Mouse (Mus musculus) ovary, postnatal 36 days (tissue): ENCODE data around the gene 1600002K03Rik.
"Not testable (repeated sequence)": the region's sequence is repeated elsewhere in the genome, so short reads cannot be mapped to it uniquely, and the experiment has no call there.

Experiments
- DNase-seq: peaks from one replicate; pipeline ENCODE4 v3.0.0; 2022; ENCODE audit warnings: low spot score, mixed read lengths

Gene 1600002K03Rik

DNA sequence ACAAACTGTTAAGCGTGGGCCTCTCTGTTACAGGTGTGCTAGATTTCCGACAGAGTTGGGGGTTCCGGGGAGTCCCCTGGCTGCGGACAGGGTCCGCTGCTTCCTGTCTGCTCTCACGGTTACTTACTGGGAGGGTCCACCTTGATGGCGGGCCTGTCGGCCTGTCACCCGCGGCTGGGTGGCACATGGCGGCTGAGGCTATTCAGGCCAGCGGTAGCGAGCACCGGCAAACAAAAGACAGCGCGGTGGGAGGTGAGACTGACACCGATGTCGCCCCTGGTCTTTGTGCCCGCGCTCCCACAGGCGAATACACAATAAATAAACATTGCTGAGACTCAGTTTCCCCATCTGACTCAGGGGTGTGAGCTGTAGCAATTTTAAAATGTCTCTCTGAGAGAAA is 17.3 kb downstream of the 1600002K03Rik start:
- DNase-seq: no peak

DNA sequence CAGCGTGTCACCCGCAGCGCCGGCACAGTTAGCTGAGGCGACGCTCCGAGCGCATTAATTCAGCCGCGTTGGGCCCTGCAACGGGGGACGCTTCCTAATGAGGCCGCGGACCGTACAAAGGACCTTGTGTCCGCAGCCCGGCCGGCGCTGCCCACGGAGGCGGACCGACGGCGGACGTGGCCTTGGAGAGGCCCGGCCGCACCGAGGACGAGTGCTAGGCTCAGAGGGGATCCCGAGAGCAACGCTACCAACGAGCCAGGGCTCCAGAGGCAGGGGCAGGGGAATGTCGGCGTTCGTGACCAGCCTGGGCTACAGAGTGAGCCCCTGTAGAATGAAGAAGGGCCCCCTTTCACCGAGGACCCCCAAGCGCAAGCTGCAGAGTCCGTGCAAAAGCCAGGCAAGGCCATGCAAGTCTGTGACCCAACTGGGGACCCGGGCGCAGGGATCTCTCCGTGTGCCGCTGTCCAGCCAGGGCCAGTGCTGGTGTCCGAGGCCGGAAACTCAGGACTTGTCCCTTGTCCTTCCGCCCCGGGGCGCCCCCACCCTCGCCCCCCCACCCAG is 17.8 kb downstream of the 1600002K03Rik start:
- DNase-seq: peak; percentile 54

DNA sequence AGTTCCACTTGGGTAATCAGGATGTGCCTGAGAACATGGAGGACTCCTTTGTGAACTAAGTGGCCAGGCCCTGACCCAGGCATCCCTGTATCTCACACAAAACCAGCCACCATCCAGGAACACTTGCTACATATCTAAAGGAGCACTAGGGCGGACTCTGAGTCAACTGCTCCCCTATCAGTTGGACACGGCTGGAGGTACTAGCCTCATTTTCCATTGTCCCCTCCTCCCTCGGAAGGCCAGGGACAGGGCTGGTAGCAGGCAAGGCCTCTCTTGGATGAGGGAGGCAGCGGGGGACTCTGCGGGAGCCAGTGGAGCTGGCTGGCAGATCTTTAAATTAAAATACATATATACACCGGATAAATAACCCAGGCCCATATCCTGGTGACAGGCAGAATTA is 21.2 kb downstream of the 1600002K03Rik start:
- DNase-seq: no peak

DNA sequence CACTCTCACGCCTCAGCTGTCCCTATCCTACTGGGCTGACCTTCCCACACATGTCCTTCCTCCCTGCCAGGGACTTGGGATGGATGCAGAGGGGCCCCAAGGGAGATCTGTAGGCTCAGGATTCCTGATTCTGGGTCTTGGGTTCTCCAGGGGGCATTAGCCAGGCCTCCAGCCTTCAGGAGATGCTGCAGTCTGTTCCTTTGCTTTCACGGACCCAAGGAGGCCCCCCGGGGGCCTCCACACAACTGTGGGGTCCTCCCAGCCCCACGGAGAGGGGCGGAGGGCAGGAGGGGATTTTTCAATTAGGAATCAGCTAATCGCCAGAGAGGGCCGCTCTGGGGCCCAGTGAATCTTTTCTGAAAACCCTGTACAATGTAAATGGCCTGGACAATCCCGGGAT is 21.7 kb downstream of the 1600002K03Rik start:
- no peak for DNase-seq

DNA sequence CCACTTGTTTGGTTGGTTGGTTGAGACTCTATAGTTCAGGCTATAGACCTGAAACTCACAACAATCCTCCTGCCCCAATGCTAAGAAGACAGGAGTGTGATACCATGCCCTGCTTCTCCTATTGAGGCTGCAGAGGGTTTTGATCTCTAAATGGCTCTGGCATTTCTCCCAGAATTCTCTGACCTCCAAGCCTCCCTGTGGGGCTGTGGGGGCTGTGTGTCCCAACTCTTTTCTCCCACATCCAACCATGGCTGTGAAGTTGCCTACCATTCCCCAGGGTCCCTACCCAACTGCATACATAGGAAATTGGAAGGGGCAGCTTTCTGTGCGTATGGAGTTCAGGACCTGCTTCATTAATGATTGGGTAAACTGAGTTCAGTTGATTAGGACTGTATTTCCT is 23.4 kb downstream of the 1600002K03Rik start:
- no peak for DNase-seq

DNA sequence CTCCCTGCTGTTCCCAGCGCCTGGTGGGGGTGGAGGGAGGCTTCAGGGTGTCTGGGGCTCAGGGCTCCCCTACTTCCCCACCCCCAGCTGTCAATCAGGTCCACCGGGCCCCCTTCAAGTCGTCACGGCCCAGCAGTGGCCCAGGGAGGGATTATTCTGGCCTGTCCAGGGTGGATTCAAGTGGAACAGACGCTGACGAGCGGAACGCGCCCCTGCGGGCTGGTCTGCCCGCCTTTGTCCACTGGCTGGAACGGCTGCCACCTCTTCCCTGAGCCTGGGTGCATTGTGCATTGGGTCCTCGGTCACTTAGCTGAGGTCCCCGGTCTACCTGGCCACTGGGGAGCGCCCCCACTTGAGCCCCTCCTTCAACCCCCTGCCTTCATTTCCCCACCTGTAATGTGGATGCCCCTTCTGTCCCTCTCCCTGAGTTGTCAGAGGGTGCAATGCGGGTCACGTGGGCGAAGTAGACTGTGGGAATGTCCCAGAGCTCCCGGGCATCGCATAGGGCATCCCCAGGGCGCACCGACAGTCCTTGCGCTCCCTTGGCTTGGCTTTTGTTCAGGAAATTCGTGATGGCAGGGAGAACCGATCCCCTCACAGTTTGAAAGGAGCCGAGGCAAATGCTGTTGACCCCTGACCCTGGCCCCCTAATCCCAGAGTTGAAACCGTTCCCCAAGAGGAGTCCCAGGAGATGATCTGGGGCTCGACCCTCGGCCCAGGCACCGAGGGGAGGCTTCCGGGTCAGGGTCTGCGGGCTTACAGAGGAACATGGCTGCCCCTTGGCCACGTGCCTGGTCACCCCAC is 24.2 kb downstream of the 1600002K03Rik start:
- no peak for DNase-seq

DNA sequence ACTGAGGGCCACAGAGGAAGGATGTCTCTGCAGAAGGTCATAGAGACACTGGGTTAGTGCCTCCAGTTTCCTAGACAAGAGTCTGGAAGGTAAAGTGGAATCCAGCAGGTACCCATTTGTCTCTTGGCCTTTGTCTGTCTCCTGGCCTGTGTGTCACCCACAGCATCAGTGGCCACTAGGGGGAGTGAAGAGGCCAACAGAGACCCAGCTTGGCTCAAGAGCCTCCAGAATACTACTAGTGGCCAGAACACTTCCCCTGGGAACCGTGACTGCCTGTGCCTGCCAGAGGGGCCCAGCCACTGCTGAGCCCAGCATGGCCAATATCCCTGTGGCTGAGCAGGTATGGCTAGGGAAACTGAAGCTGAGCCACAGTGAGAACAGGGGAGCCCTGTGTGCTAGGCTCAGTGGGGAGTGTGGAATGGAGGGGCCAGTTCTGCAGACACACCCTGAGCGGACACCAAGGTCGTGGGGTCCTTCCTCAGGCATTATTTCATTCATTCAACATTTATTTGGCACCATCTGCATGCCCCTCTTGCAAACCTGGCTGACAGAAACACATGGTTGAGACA is 26.8 kb downstream of the 1600002K03Rik start:
- peak; percentile 64 for DNase-seq

DNA sequence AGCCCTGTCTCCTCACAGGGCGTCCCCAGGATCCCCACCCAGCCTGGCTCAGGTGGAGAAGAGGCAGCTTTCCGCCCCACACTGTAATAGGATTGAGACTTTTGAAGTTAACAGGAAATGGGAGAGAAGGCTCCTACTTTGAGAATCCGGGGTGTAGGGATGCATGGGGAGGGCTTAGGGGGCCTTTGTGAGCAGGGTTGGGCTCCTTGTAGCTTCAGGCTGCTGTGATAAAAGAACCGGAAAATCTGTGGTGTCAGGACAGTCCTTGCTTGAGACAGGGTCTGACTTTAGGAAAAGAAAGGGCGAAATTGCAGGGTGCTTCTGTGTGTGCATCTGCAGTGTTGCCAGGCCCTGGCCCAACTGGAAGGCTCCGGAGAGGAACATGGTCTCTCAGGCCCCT is 27.7 kb downstream of the 1600002K03Rik start:
- no peak for DNase-seq

DNA sequence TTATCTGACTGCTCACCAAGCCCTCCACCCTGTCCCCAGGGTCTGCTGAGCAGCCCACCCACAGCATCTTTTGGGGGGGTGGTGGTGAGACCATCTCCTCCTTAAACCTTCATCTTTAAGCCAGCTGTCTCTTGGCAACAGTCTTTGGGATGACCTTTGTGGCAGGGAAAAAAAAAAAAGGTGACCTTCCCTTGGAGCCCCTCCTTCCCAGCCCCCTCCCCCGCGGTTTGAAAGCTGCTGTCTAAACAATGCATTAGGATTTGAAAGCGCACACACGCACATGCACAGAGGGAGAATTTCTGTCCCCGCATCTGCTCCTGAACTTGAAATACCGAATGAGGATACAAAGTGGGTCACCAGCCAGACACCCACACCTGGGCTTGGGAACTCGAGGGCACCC is 31.3 kb downstream of the 1600002K03Rik start:
- DNase-seq: no peak

DNA sequence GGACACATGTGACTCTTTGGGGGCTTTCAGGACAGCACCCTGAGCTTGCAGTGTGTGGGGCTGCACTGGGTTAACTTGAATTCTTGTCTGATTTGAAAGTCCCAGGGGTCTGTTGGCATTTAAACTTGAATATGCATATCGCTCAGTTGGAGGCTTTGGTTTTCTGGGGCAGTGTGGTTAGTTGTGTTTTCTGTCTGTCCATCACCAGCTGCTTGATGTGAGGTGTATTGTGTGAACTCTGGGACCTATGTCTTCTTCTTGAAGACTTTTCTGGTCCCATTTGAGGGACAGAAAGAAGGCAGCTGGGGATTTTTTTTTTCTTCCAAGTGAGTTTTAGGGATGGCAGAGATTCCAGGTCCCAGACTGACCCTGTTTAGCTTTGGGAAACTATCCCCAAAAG is 34.5 kb downstream of the 1600002K03Rik start:
- DNase-seq: no peak

DNA sequence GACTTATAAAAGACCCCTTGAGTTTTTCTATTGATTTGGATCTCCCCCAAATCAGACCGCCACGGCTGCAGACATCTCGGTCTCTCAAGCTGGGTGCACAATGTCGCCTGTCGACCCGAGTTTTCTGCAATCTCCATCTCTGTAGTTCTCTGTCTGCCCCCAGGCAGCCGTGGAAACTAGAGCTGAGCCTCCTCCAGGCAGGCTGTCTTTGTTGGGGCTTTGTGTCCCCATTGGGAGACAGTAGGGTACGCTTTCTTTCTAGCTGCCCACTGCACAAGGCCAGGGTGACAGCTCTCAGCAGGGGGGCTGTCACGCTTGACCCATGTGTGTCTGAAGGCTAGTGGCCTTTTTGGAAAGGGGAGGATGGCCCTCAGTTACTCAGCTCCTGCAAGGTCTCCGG is 34.9 kb downstream of the 1600002K03Rik start:
- no peak for DNase-seq

DNA sequence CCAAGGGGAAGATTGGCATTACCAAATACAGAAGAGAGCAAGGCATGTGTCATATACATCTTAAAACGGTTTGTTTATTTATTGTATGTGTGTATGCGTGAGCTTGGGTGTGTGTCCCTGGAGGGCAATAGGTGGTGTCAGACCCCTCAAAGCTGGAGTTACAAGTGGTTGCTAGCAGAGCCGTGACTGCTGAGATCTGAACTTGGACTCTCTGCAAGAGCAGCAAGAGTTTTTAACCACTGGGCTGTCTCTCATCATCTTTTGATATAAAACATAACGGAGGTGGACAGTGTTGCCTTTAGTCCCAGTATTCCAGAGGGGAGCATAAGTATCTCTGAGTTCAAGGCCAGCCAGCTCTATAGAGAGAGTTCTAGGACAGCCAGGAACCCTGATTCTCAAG is 35.5 kb downstream of the 1600002K03Rik start:
- DNase-seq: no peak

DNA sequence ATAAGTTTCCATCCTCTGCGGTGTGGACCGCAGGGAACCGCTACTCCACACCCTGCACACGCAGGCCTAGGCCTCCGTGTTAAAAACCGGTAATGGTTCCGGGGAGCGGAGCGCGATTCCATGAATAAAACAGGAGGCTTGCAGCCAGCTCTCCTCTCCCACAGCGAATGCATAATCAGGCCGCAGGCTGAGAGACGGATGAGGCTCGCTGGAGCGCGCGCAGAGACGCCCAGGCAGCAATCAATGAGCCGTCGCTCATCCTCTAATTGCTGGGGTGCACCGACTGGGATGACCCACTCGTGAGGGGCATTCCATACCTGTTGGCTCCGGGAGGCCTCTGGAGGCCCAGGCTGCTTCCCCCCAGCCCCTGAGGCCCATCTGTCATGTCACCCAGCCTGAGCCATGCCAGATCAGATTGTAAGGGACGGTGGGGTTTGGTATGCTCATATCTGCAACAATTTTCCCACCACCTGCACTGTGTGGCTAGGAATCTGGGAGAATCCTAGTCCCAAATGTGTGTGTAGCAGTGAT is 36.2 kb downstream of the 1600002K03Rik start:
- DNase-seq: no peak

DNA sequence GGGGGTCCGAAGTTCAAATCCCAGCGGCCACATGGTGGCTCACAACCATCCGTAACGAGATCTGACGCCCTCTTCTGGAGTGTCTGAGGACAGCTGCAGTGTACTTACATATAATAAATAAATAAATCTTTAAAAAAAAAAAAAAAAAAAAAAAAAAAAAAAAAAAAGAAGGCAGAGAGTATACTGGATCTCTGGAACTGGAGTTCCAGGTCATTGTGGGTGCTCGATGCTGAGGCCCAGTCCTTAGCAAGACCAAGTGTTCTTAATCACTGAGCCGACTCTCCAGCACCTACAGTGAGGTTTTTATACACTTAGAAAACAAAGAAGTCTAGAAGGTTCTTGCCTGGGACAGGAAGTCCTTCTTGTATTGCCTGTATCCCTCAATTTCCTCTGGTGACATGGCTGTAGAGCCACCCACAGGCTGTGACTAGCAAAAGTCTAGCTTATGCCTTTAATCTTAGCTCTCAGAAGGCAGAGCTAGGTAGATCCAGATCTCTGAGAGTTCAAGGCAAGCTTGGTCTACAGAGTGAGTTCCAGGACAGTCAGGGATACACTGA is 38.9 kb downstream of the 1600002K03Rik start:
- DNase-seq: not testable (repeated sequence)

DNA sequence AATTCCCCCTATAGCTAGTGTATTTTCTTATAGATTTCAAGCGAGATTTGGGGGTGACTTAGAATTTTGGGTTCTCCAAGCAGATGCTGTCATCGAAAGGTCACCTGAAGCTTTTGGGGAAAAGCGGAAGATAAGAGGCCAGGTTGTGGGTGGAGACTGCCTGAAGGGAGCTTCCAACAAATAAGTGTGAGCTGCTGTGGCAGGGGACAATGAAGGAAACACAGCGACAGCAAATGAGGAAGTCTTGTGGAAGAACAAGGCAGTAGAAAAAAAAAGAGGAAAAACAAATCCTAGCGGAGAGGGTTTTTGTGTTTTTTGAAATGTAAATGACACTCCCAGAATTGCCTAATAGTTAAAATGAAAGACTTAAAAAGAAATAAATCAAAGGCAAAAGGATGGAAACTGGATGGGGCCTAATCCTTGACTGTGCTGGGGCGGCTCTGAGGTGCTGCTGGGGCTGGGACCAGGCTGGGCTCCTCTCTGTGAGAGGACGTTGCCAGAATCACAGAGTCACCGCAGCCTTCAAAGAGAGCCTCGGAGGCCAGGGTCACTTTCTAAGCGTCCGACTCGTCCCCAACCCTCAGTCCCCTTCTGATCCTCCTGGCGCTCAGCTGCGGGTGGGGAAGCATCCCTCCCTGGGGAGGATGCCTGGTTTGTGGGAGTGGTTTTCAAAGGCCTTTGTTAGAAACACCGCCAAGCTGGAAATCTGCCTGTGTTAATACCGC is 42.5 kb downstream of the 1600002K03Rik start:
- no peak for DNase-seq

DNA sequence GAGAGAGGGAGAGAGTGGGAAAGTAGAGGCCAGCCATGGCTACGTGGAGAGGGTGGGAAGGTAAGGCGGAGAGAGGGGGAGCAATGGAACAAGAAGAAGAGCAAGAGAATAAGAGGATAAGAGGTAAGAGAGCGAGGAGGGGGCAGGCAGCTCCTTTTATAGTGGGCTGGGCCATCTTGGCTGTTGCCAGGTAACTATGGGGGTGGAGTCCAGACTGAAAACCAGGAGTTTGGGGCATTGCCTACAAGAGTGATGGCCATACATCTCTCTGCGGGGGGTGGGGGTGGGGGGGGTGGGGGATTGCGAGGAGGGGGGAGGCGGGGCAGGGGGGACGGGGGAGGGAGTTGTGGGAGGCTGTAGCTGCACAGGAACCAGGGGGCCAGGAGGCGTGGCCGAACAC is 47.9 kb downstream of the 1600002K03Rik start:
- DNase-seq: no peak

DNA sequence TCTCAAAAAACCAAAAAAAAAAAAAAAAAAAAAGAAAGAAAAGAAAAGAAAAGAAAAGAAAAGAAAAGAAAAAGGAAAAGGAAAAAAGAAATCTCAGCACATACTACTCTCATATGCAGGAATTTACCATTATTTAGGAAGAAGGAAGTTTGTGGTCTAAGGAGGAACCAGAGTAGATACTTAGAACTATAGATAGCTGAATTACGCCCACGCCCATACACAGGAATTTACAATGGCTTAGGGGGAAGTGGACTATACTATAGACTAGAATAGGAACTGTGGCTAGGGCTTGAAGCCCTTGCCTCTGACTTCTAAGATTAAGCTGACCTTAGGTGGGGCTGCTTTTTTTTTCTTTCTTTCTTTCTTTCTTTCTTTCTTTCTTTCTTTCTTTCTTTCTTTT is 50.4 kb downstream of the 1600002K03Rik start:
- not testable (repeated sequence) for DNase-seq
